In genomic region chr2:106517224-106517623, GRCm38 (mm10) we compare ENCODE assay signal across 15 mouse cellular contexts.
DNase-seq lines count a peak whose midpoint lies in the region; ATAC-seq and TF ChIP-seq lines count a peak whose summit lies in the region.
"Had no signal": no experiment of that assay in that cellular context is flagged by ENCODE, and none has a peak within 500 bp of the region (broad histone marks: within the 10 kb centered on the region; RNA-seq: fewer than 3 reads in every experiment).

No protein-coding gene starts in this region.

- H3K27ac ChIP-seq in layer of hippocampus, adult 2 months, result no peak overlapping the region
- H3K27ac ChIP-seq: hindbrain, embryonic 13.5 days; intestine, embryonic 15.5 days had no signal

- DNase-seq in layer of hippocampus, adult 2 months (ENCODE audit: low spot score in 2 of 2), result peak; percentile 27 to 29
- DNase-seq in layer of hippocampus, postnatal 14 days (ENCODE audit: low spot score in 2 of 2), result no peak
- peak; percentile 68 for DNase-seq in cerebellum, adult 11-12 months
- DNase-seq in cerebellum, postnatal 14 days, result peak; percentile 37 to 80
- DNase-seq in left cerebral cortex, postnatal 36 days (ENCODE audit: low spot score in 2 of 2), result peak; percentile 46 to 48
- no peak for DNase-seq in spleen, adult 12 weeks (ENCODE audit: low spot score)
- no peak for DNase-seq in heart, adult 18-20 months
- DNase-seq: B cell, adult 2 months; heart, postnatal 10 days; lung, embryonic 14.5 days; midbrain, embryonic 14.5 days; thymus, postnatal 36 days had no signal

- no peak for ATAC-seq in erythroid progenitor cell, adult 5-6 weeks (replicated peaks; ENCODE audit: low FRiP score, poor library complexity, severe bottlenecking)
- ATAC-seq: intestine, embryonic 15.5 days had no signal

- H3K4me3 ChIP-seq in layer of hippocampus, adult 2 months, result no peak overlapping the region
- H3K4me3 ChIP-seq: hindbrain, embryonic 13.5 days; intestine, embryonic 15.5 days had no signal

- TF ChIP-seq CTCF in layer of hippocampus, adult 2 months (conservative IDR thresholded peaks at IDR 0.05), result no peak

- intact Hi-C loops in left cerebral cortex, postnatal 36 days (cut with DNase I), result loop anchor here (10.0 kb wide), 1 partner anchor 178 kb away; the partner anchor contains the start of gene Mpped2

Comparison
In these comparisons a context has a peak if more than half of its experiments do, and no peak if none do; other contexts are left out.
1. DNase-seq: peak in layer of hippocampus, adult 2 months (2 of 2), cerebellum, adult 11-12 months (single experiment), cerebellum, postnatal 14 days (2 of 2) and left cerebral cortex, postnatal 36 days (2 of 2); none in layer of hippocampus, postnatal 14 days (0 of 2), spleen, adult 12 weeks (single experiment) and heart, adult 18-20 months (0 of 2).